Mouse (Mus musculus): Measurements from ENCODE around the gene Dusp3. TPM values are rescaled to one million over a fixed set of nuclear protein-coding genes. Genes with fewer than 3 reads are reported as not detected.

The Dusp3 gene
- total and polyA plus RNA-seq, 3 experiments: 18.4 to 35.5 (median 29.8) TPM

- DNase-seq (ENCODE audit: low read depth, low spot score): peak; percentile 58
- peak overlapping the region in 1 of 2 experiments; percentile 75; a peak in 1 of 4 replicates for H3K4me3 ChIP-seq (ENCODE audit: control insufficient read depth in 1 of 2, insufficient read depth in 1 of 2, low read depth in 2 of 2, low read length in 2 of 2)
- no peaks in the 10 kb centered on the region for H3K27me3 ChIP-seq (ENCODE audit: control insufficient read depth in 1 of 2, insufficient read depth in 2 of 2, low read length in 2 of 2)
- peaks cover 2 to 22% of the 10 kb centered on the region in 2 experiments; a peak in 3 of 4 replicates for H3K4me1 ChIP-seq (ENCODE audit: control insufficient read depth in 1 of 2, insufficient read depth in 2 of 2, low read length in 2 of 2)
- H3K9me3 ChIP-seq (replicated peaks; ENCODE audit: insufficient read depth, low read length): no peaks in the 10 kb centered on the region
- 0 out of 2 replicates have a peak overlapping the region, but pooled peaks have one; percentile 18 for H3K9ac ChIP-seq (ENCODE audit: control insufficient read depth, low read depth, low read length, poor library complexity, severe bottlenecking)
- TF ChIP-seq ZMIZ1 (IDR thresholded peaks at IDR 0.05; ENCODE audit: low read depth, low read length) (no peak), MXI1 (IDR thresholded peaks at IDR 0.05; ENCODE audit: low read depth, low read length) (peak; percentile 30; the same call in 1 of the 2 replicates), MYB (IDR thresholded peaks at IDR 0.05; ENCODE audit: low read depth, low read length) (no peak)
- H3K27ac ChIP-seq (ENCODE audit: control insufficient read depth, low read depth, low read length): no peak overlapping the region
- H3K79me2 ChIP-seq (ENCODE audit: control insufficient read depth, insufficient read depth, low read length, poor library complexity): no peaks in the 10 kb centered on the region
- H3K36me3 ChIP-seq (ENCODE audit: control insufficient read depth in 1 of 2, insufficient read depth in 2 of 2, low read length in 2 of 2): peaks cover 0 to 14% of the 10 kb centered on the region in 2 experiments; a peak in 2 of 4 replicates
Observed at GRCm38 (mm10) chr11:102027361-102028017, 40.7 kb upstream of the Dusp3 start.

- TF ChIP-seq ZNF384 (IDR thresholded peaks at IDR 0.05; ENCODE audit: low read depth, low read length): no peak
- no peak for TF ChIP-seq CTCF (IDR thresholded peaks at IDR 0.05 in 2 of 3, conservative IDR thresholded peaks at IDR 0.05 in 1 of 3; ENCODE audit: control insufficient read depth in 1 of 3, insufficient read depth in 1 of 3, low read depth in 2 of 3, low read length in 3 of 3, poor library complexity in 1 of 3, severe bottlenecking in 1 of 3)
- TF ChIP-seq NELFE (IDR thresholded peaks at IDR 0.05; ENCODE audit: low read depth, low read length): peak; percentile 27; the same call in 1 of the 2 replicates
- peak; percentile 43; the same call in 1 of the 2 replicates for TF ChIP-seq SIN3A (IDR thresholded peaks at IDR 0.05; ENCODE audit: low read length)
- no peak for TF ChIP-seq KAT2A (conservative IDR thresholded peaks at IDR 0.05; ENCODE audit: low read depth, low read length)
- peak; percentile 16; the same call in 1 of the 2 replicates for TF ChIP-seq MAZ (IDR thresholded peaks at IDR 0.05; ENCODE audit: low read depth, low read length)
- TF ChIP-seq POLR2A (IDR thresholded peaks at IDR 0.05; ENCODE audit: control insufficient read depth in 1 of 2, insufficient read depth in 1 of 2, low read depth in 1 of 2, low read length in 2 of 2, poor library complexity in 1 of 2): peak; percentile 28 to 33; a peak in 1 of 4 replicates
- peak overlapping the region; percentile 73 for H3K9ac ChIP-seq (ENCODE audit: control insufficient read depth, low read depth, low read length, poor library complexity, severe bottlenecking)
- peak overlapping the region; percentile 75 to 93 for H3K4me3 ChIP-seq (ENCODE audit: control insufficient read depth in 1 of 2, insufficient read depth in 1 of 2, low read depth in 2 of 2, low read length in 2 of 2)
- H3K4me1 ChIP-seq (ENCODE audit: control insufficient read depth in 1 of 2, insufficient read depth in 2 of 2, low read length in 2 of 2): peaks cover 2 to 22% of the 10 kb centered on the region in 2 experiments; a peak in 3 of 4 replicates
- no peaks in the 10 kb centered on the region for H3K79me2 ChIP-seq (ENCODE audit: control insufficient read depth, insufficient read depth, low read length, poor library complexity)
- DNase-seq (ENCODE audit: low read depth, low spot score): peak; percentile 62
- H3K9me3 ChIP-seq (replicated peaks; ENCODE audit: insufficient read depth, low read length): no peaks in the 10 kb centered on the region
- peaks cover 0 to 14% of the 10 kb centered on the region in 2 experiments; a peak in 2 of 4 replicates for H3K36me3 ChIP-seq (ENCODE audit: control insufficient read depth in 1 of 2, insufficient read depth in 2 of 2, low read length in 2 of 2)
- no peak overlapping the region for H3K27ac ChIP-seq (ENCODE audit: control insufficient read depth, low read depth, low read length)
- H3K27me3 ChIP-seq (ENCODE audit: control insufficient read depth in 1 of 2, insufficient read depth in 2 of 2, low read length in 2 of 2): no peaks in the 10 kb centered on the region
Observed at GRCm38 (mm10) chr11:102026694-102027360, 40.0 kb upstream of the Dusp3 start.

- H3K9ac ChIP-seq (ENCODE audit: control insufficient read depth, low read depth, low read length, poor library complexity, severe bottlenecking): peak overlapping the region; percentile 73
- peak; percentile 44 for DNase-seq (ENCODE audit: low read depth, low spot score)
- H3K27me3 ChIP-seq (ENCODE audit: control insufficient read depth in 1 of 2, insufficient read depth in 2 of 2, low read length in 2 of 2): no peaks in the 10 kb centered on the region
- no peaks in the 10 kb centered on the region for H3K79me2 ChIP-seq (ENCODE audit: control insufficient read depth, insufficient read depth, low read length, poor library complexity)
- H3K4me3 ChIP-seq (ENCODE audit: control insufficient read depth in 1 of 2, insufficient read depth in 1 of 2, low read depth in 2 of 2, low read length in 2 of 2): peak overlapping the region; percentile 75 to 93
- peaks cover 0 to 14% of the 10 kb centered on the region in 2 experiments; a peak in 2 of 4 replicates for H3K36me3 ChIP-seq (ENCODE audit: control insufficient read depth in 1 of 2, insufficient read depth in 2 of 2, low read length in 2 of 2)
- TF ChIP-seq USF2 (IDR thresholded peaks at IDR 0.05; ENCODE audit: borderline replicate concordance in 1 of 2, insufficient read depth in 1 of 2, low read depth in 1 of 2, low read length in 2 of 2): no peak
- TF ChIP-seq MAX (IDR thresholded peaks at IDR 0.05; ENCODE audit: low read length): peak; percentile 58; the same call in 1 of the 2 replicates
- TF ChIP-seq MYC (IDR thresholded peaks at IDR 0.05; ENCODE audit: low read depth, low read length): peak; percentile 37; the same call in 1 of the 2 replicates
- TF ChIP-seq SIN3A (IDR thresholded peaks at IDR 0.05; ENCODE audit: low read length): peak; percentile 34; the same call in 1 of the 2 replicates
- no peak for TF ChIP-seq ZKSCAN1 (IDR thresholded peaks at IDR 0.05; ENCODE audit: low read depth, low read length)
- TF ChIP-seq RCOR1 (IDR thresholded peaks at IDR 0.05; ENCODE audit: low read depth, low read length): no peak
- TF ChIP-seq USF1 (IDR thresholded peaks at IDR 0.05; ENCODE audit: low read depth, low read length): no peak
- peak; percentile 67; the same call in 1 of the 2 replicates for TF ChIP-seq MXI1 (IDR thresholded peaks at IDR 0.05; ENCODE audit: low read depth, low read length)
- no peak for TF ChIP-seq ETS1 (IDR thresholded peaks at IDR 0.05; ENCODE audit: low read depth, low read length)
- TF ChIP-seq ZNF384 (IDR thresholded peaks at IDR 0.05; ENCODE audit: low read depth, low read length): no peak
- H3K4me1 ChIP-seq (ENCODE audit: control insufficient read depth in 1 of 2, insufficient read depth in 2 of 2, low read length in 2 of 2): peaks cover 2 to 22% of the 10 kb centered on the region in 2 experiments; a peak in 3 of 4 replicates
- H3K27ac ChIP-seq (ENCODE audit: control insufficient read depth, low read depth, low read length): no peak overlapping the region
- H3K9me3 ChIP-seq (replicated peaks; ENCODE audit: insufficient read depth, low read length): no peaks in the 10 kb centered on the region
Observed at GRCm38 (mm10) chr11:102025991-102026660, 39.3 kb upstream of the Dusp3 start.

All from MEL (cell line).